Mouse (Mus musculus) hindbrain, embryonic 11.5 days (tissue): ENCODE results near the gene Atp8a1. TPM values are rescaled to one million over a fixed set of nuclear protein-coding genes. Genes with fewer than 3 reads are reported as not detected.

ENCODE experiments used
- ATAC-seq: fragments of 200-750 bp; cut with Nextera tagmentation; 2 replicates; pipeline ENCODE4 v1.8.0; 2017; ENCODE audit warnings: mild to moderate bottlenecking, moderate TSS enrichment, moderate library complexity; ENCODE audit not compliant: low FRiP score
- DNase-seq: peaks from one replicate; pipeline ENCODE4 v3.0.0-alpha.2; 2015; ENCODE audit warnings: low spot score
- H3K27ac ChIP-seq: fragments of 300-500 bp; sonication (generic); 2 replicates; pipeline ENCODE4 v1.5.1; 2014; ENCODE audit warnings: mild to moderate bottlenecking, low read depth, low read length
- H3K27me3 ChIP-seq: fragments of 300-500 bp; sonication (generic); 2 replicates; pipeline ENCODE4 v1.6.1; 2014; ENCODE audit warnings: mild to moderate bottlenecking, low read length, moderate library complexity, mixed read lengths; ENCODE audit not compliant: control insufficient read depth, insufficient read depth
- H3K36me3 ChIP-seq: fragments of 300-500 bp; sonication (generic); 2 replicates; pipeline ENCODE4 v1.6.1; 2014; ENCODE audit warnings: mild to moderate bottlenecking, low read length, moderate library complexity, mixed read lengths; ENCODE audit not compliant: control insufficient read depth, insufficient read depth
- H3K4me1 ChIP-seq: fragments of 300-500 bp; sonication (generic); replicated peaks from 2 replicates; pipeline ENCODE4 v1.6.1; 2014; ENCODE audit warnings: low read length, mixed read lengths; ENCODE audit not compliant: control insufficient read depth, insufficient read depth
- H3K4me2 ChIP-seq: fragments of 300-500 bp; sonication (generic); replicated peaks from 2 replicates; pipeline ENCODE4 v1.6.1; 2014; ENCODE audit warnings: mild to moderate bottlenecking, low read depth, low read length
- H3K4me3 ChIP-seq: fragments of 300-500 bp; sonication (generic); 2 replicates; pipeline ENCODE4 v1.5.1; 2014; ENCODE audit warnings: low read depth, low read length
- H3K9ac ChIP-seq: fragments of 300-500 bp; sonication (generic); 2 replicates; pipeline ENCODE4 v1.6.1; 2014; ENCODE audit warnings: low read depth, low read length
- H3K9me3 ChIP-seq: fragments of 300-500 bp; sonication (generic); 2 replicates; pipeline ENCODE4 v1.6.1; 2016; ENCODE audit warnings: low read length; ENCODE audit not compliant: control insufficient read depth
- WGBS: fragments of 180-500 bp; shearing (Covaris S2); extraction: QIAGEN DNeasy Blood & Tissue Kit; methylation state at CpG from one replicate; pipeline ENCODE4 v1.1.7; 2014; 5-methylcytosine and 5-hydroxymethylcytosine counted together
- polyA plus RNA-seq: library from polyadenylated mRNA; unstranded; fragments of >200 nt; fragmentation: Nextera tagmentation; extraction: Ambion mirVana; gene quantifications from 2 replicates; pipeline ENCODE4 v1.2.1, GENCODE M21; 2014

The Atp8a1 gene
- polyA plus RNA-seq, 1 experiment from 2014 or later: 24.8 TPM

DNA sequence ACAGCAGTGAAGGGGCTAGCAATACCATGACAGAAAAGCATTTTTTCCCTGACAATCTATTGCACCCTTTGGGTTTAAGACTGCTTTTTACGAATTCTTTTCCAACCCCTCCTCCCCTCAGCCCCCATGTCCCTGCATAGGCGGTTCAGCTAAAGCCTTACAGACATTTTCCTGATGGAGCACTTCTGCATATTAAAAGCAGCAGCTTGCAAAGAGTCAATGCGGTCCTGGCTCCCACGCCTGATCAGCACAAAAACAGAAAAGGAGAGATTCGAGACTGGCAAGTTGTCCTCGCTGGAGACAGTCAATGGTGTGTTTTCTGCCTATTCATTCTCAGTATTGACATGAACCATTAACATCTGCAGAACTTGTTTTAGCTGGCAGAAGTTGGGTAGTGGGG lies 184.5 kb downstream of the Atp8a1 start:
- peaks cover 29% of the 10 kb centered on the region for H3K27me3 ChIP-seq
- peak; percentile 27; the same call in 1 of the 2 replicates for ATAC-seq

GRCm38 (mm10) chr5:67659864-67660263 lies 187.4 kb downstream of the Atp8a1 start:
- DNase-seq (no peak), ATAC-seq (no peak)
- Histone ChIP-seq H3K4me1 (0 out of 2 replicates have a peak, but pooled peaks cover 2% of the 10 kb centered on the region), H3K27ac (no peak overlapping the region), H3K36me3 (no peaks in the 10 kb centered on the region), H3K9me3 (no peaks in the 10 kb centered on the region), H3K27me3 (peaks cover 29% of the 10 kb centered on the region), H3K4me3 (no peak overlapping the region), H3K9ac (no peak overlapping the region), H3K4me2 (no peak overlapping the region)
- WGBS: 90% methylated on average over 9 of the region's 9 CpGs

More for the DNA sequence above, 184.5 kb downstream of the Atp8a1 start:
- Histone ChIP-seq H3K9ac (no peak overlapping the region), H3K4me1 (no peaks in the 10 kb centered on the region), H3K36me3 (no peaks in the 10 kb centered on the region), H3K27ac (0 out of 2 replicates have a peak overlapping the region, but pooled peaks have one; percentile 10), H3K4me3 (no peak overlapping the region), H3K9me3 (no peaks in the 10 kb centered on the region), H3K4me2 (no peak overlapping the region)
- WGBS: 38% methylated on average over 6 of the region's 6 CpGs
- DNase-seq: no peak

DNA sequence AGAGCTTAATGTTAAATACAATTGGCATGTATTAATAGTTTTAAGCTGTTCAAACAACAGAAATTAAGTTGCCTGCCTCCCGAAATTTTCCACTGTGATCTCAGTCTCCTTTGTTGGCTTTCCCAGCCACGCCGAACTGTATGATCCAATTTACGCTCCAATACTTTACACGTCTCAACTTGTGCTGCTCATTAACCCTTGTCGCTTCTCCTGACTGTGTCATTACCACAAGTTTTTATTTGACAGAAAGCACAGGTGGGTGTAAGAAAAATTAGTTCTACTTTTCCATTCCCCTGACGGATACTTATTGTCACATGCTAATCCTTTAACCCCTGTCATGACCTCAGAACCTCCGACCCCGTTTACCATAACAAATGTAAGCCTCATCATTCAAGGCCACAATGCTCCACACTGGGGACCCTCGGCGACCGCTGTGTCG lies 190.4 kb downstream of the Atp8a1 start:
- Histone ChIP-seq H3K9me3 (no peaks in the 10 kb centered on the region), H3K9ac (no peak overlapping the region), H3K27me3 (peaks cover 20% of the 10 kb centered on the region), H3K4me1 (0 out of 2 replicates have a peak, but pooled peaks cover 2% of the 10 kb centered on the region), H3K36me3 (no peaks in the 10 kb centered on the region), H3K27ac (no peak overlapping the region), H3K4me3 (no peak overlapping the region), H3K4me2 (no peak overlapping the region)
- peak; percentile 64 for DNase-seq
- WGBS: 16% methylated on average over 13 of the region's 13 CpGs
- peak; percentile 77 for ATAC-seq

DNA sequence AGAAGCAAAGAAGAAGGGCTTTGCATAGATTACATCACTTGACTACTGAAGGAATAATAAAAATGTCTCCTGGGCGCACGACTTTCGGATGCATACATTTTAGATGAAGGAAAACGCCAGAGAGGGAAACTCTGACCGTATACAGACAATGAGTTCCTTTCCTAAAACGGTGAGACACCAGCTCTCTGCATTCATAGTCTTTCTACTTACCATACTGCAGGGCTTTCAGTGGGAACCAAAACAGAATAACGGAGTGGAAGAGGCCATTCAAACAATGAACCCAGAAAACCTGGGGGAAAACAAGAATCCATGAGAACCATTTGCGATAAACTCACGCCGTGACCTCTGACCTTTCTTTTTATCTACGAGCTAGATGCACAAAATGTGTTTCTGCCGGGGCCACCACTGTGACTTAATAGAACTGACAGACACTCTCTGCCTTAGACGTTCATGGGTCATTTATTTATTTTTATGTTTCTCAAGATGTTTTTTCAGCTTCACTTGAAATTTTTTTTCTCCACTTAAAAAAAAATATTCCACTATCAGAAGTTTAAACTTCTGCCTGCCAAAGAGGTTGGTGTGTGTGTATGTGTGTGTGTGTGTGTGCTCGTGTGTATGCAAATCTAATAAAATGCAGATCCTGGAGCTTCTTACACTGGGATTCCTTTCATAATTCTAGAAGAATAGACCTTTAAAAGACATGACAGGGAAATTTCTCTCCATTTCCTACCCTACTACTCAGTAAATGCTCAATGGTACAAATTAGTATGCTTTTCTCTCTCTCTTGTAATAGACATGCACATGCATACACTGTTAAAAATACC lies 191.3 kb downstream of the Atp8a1 start:
- Histone ChIP-seq H3K27ac (no peak overlapping the region), H3K4me2 (no peak overlapping the region), H3K9me3 (no peaks in the 10 kb centered on the region), H3K4me1 (0 out of 2 replicates have a peak, but pooled peaks cover 2% of the 10 kb centered on the region), H3K27me3 (peaks cover 20% of the 10 kb centered on the region), H3K9ac (no peak overlapping the region), H3K4me3 (no peak overlapping the region), H3K36me3 (no peaks in the 10 kb centered on the region)
- DNase-seq (peak; percentile 45), ATAC-seq (peak; percentile 11; the same call in 1 of the 2 replicates)
- WGBS: 24% methylated on average over 14 of the region's 14 CpGs

DNA sequence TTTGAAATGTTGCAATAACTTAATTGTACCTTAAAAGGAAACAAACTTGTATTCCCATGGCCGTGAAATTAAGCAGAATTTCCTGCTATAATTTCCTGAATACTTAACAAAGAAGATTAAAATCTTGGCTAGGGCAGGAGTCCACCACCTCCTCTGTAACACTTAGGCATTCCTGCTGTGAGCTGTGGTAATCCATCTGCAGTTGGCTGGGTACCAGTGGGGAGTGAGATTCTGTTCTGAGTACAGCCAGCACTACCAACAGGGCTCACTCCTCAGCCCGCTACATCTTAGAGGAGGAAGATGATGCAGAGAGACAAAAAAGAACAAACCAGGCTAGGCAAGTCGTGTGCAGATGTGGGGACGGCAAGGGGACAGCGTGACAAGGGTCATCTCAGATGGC lies 192.7 kb downstream of the Atp8a1 start:
- no peaks in the 10 kb centered on the region for H3K36me3 ChIP-seq
- H3K4me1 ChIP-seq: 0 out of 2 replicates have a peak, but pooled peaks cover 2% of the 10 kb centered on the region
- H3K27me3 ChIP-seq: peaks cover 16% of the 10 kb centered on the region
- DNase-seq: no peak
- no peak for ATAC-seq
- no peak overlapping the region for H3K4me2 ChIP-seq
- WGBS: 66% methylated on average over 5 of the region's 5 CpGs
- no peak overlapping the region for H3K9ac ChIP-seq
- no peak overlapping the region for H3K4me3 ChIP-seq
- no peaks in the 10 kb centered on the region for H3K9me3 ChIP-seq
- H3K27ac ChIP-seq: no peak overlapping the region

- no peak for ATAC-seq
- no peak for DNase-seq
- Histone ChIP-seq H3K4me1 (0 out of 2 replicates have a peak, but pooled peaks cover 2% of the 10 kb centered on the region), H3K4me3 (no peak overlapping the region), H3K9me3 (no peaks in the 10 kb centered on the region), H3K4me2 (no peak overlapping the region), H3K27ac (no peak overlapping the region), H3K36me3 (no peaks in the 10 kb centered on the region), H3K27me3 (peaks cover 10% of the 10 kb centered on the region), H3K9ac (no peak overlapping the region)
- WGBS: 93% methylated on average over 3 of the region's 3 CpGs
Observed at GRCm38 (mm10) chr5:67653543-67653942, 193.7 kb downstream of the Atp8a1 start.

DNA sequence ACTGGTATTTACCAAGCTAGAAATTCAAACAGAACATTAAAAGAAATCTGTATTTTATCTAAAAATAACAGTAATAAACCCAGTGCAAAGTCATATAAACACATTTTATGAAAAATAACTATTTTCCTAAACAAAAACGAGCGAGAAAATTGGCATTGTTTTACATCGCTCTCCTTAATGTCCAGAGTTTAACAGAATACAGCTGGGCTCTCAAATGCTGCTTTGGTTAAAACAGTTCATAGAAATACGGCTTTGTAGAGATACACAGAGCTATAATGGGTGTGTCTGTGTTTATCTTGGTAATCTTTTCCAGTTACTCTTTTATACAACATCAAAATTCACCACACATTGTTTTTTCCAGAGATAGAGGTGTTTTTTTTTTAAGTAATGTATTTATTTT lies 194.8 kb downstream of the Atp8a1 start:
- no peak overlapping the region for H3K4me2 ChIP-seq
- no peak for ATAC-seq
- no peak overlapping the region for H3K27ac ChIP-seq
- no peak overlapping the region for H3K4me3 ChIP-seq
- no peaks in the 10 kb centered on the region for H3K9me3 ChIP-seq
- 94% methylated on average over 4 of the region's 4 CpGs for WGBS
- H3K36me3 ChIP-seq: no peaks in the 10 kb centered on the region
- no peak for DNase-seq
- H3K27me3 ChIP-seq: peaks cover 7% of the 10 kb centered on the region
- H3K9ac ChIP-seq: no peak overlapping the region
- 0 out of 2 replicates have a peak, but pooled peaks cover 2% of the 10 kb centered on the region for H3K4me1 ChIP-seq

DNA sequence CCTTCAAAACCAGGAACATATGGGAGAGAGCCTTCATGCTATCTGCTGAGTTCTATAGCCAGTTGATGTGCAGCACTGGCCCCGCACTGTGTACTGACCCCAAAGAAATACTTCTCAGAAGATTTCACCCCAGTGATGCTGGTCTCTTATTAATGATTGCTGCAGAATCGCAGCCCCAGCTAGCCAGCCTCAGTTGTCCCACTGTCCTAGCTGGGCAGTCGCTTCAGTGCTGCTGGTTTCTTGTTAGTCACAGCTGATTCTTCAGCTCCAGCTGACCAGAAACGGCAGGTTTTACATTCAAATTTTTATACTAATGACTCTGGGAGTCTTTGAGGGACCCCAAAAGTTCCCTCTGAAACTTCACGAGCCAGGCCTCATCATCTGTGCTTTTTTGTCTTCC lies 197.2 kb downstream of the Atp8a1 start:
- H3K27ac ChIP-seq: no peak overlapping the region
- H3K4me3 ChIP-seq: no peak overlapping the region
- 87% methylated on average over 5 of the region's 5 CpGs for WGBS
- ATAC-seq: no peak
- DNase-seq: no peak
- H3K36me3 ChIP-seq: no peaks in the 10 kb centered on the region
- H3K4me2 ChIP-seq: no peak overlapping the region
- H3K9ac ChIP-seq: no peak overlapping the region
- H3K27me3 ChIP-seq: peaks cover 7% of the 10 kb centered on the region
- no peaks in the 10 kb centered on the region for H3K4me1 ChIP-seq
- H3K9me3 ChIP-seq: no peaks in the 10 kb centered on the region

DNA sequence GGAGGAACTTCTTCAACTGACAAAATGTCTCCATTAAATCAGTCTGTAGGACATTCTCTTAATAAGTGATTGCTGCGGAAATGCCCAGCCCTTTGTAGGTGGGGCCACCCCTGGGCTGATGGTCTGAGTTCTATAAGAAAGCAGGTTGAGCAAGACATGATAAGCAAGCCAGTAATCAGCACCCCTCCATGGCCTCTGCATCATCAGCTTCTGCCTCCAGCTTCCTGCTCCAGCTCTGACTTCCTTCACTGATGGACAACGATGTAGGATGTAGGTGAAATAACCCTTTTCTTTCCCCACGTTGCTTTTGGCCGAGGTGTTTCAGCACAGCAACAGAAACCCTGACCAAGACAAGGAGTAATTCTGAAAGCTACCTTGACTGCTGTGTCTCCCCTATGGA lies 198.1 kb downstream of the Atp8a1 start:
- DNase-seq: no peak
- 89% methylated on average over 4 of the region's 4 CpGs for WGBS

More for the DNA sequence above, 198.1 kb downstream of the Atp8a1 start:
- Histone ChIP-seq H3K4me2 (no peak overlapping the region), H3K27me3 (peaks cover 5% of the 10 kb centered on the region), H3K27ac (no peak overlapping the region), H3K9me3 (no peaks in the 10 kb centered on the region), H3K9ac (no peak overlapping the region), H3K4me3 (no peak overlapping the region), H3K4me1 (no peaks in the 10 kb centered on the region), H3K36me3 (no peaks in the 10 kb centered on the region)
- no peak for ATAC-seq
